Mouse (Mus musculus) MEL (cell line): Measurements from ENCODE around the gene Stum. TPM values are rescaled to one million over a fixed set of nuclear protein-coding genes. Genes with fewer than 3 reads are reported as not detected.
A peak's percentile ranks its signal among the peaks of the same experiment; 100 is the strongest.

Source experiments
- DNase-seq: peaks from one replicate; pipeline ENCODE4 v3.0.0; 2011; ENCODE audit warnings: low read depth, low spot score
- H3K27ac ChIP-seq: 2 replicates; pipeline ENCODE4 v1.5.1; 2012; ENCODE audit warnings: low read depth, mild to moderate bottlenecking, control low read depth, low read length, moderate library complexity; ENCODE audit not compliant: control insufficient read depth
- H3K27me3 ChIP-seq, 2 experiments: fragments of 150-350 bp in 1 of 2; sonication (generic) in 1 of 2; 2 replicates each; pipeline ENCODE4 v1.6.1; 2012; ENCODE audit warnings: low read length in 2 of 2, mild to moderate bottlenecking in 2 of 2, improper control_type of control experiment in 1 of 2, moderate library complexity in 1 of 2; ENCODE audit not compliant: insufficient read depth in 2 of 2, control insufficient read depth in 1 of 2
- H3K36me3 ChIP-seq, 2 experiments: 2 replicates each; pipeline ENCODE4 v1.6.1; 2012 to 2014; ENCODE audit warnings: low read length in 2 of 2, improper control_type of control experiment in 1 of 2, inconsistent platforms in 1 of 2, mild to moderate bottlenecking in 1 of 2; ENCODE audit not compliant: insufficient read depth in 2 of 2, control insufficient read depth in 1 of 2
- H3K4me1 ChIP-seq, 2 experiments: fragments of 150-350 bp in 1 of 2; sonication (generic) in 1 of 2; 2 replicates each; pipeline ENCODE4 v1.6.1; 2012; ENCODE audit warnings: low read length in 2 of 2, improper control_type of control experiment in 1 of 2, mild to moderate bottlenecking in 1 of 2; ENCODE audit not compliant: insufficient read depth in 2 of 2, control insufficient read depth in 1 of 2
- H3K4me3 ChIP-seq, 2 experiments: fragments of 150-350 bp in 1 of 2; sonication (generic) in 1 of 2; 2 replicates each; pipeline ENCODE4 v1.5.1; 2012; ENCODE audit warnings: low read depth in 2 of 2, low read length in 2 of 2, mild to moderate bottlenecking in 2 of 2, moderate library complexity in 2 of 2, control low read depth in 1 of 2, improper control_type of control experiment in 1 of 2; ENCODE audit not compliant: control insufficient read depth in 1 of 2, insufficient read depth in 1 of 2
- H3K79me2 ChIP-seq: 2 replicates; pipeline ENCODE4 v1.6.1; 2012; ENCODE audit warnings: mild to moderate bottlenecking, low read length, moderate library complexity; ENCODE audit not compliant: control insufficient read depth, poor library complexity, insufficient read depth
- H3K9ac ChIP-seq: 2 replicates; pipeline ENCODE4 v1.6.1; 2012; ENCODE audit warnings: low read depth, mild to moderate bottlenecking, control low read depth, low read length, moderate library complexity; ENCODE audit not compliant: control insufficient read depth, poor library complexity, severe bottlenecking
- H3K9me3 ChIP-seq: fragments of 150-350 bp; sonication (generic); replicated peaks from 2 replicates; pipeline ENCODE4 v1.6.1; 2012; ENCODE audit warnings: mild to moderate bottlenecking, low read length, improper control_type of control experiment, moderate library complexity; ENCODE audit not compliant: insufficient read depth
- BHLHE40 ChIP-seq: IDR thresholded peaks from 2 replicates; pipeline ENCODE4 v1.6.1; 2012; ENCODE audit warnings: low read depth, mild to moderate bottlenecking, inconsistent platforms, low read length, improper control_type of control experiment, borderline replicate concordance
- E2F4 ChIP-seq: IDR thresholded peaks from 2 replicates; pipeline ENCODE4 v1.6.1; 2011; ENCODE audit warnings: low read depth, low read length, improper control_type of control experiment, borderline replicate concordance
- ELF1 ChIP-seq: IDR thresholded peaks from 2 replicates; pipeline ENCODE4 v1.6.1; 2014; ENCODE audit warnings: low read depth, mild to moderate bottlenecking, inconsistent platforms, low read length, improper control_type of control experiment, moderate library complexity
- ETS1 ChIP-seq: IDR thresholded peaks from 2 replicates; pipeline ENCODE4 v1.6.1; 2012; ENCODE audit warnings: low read depth, mild to moderate bottlenecking, inconsistent platforms, low read length, improper control_type of control experiment, moderate library complexity
- GABPA ChIP-seq: IDR thresholded peaks from 2 replicates; pipeline ENCODE4 v1.6.1; 2012; ENCODE audit warnings: low read depth, mild to moderate bottlenecking, inconsistent platforms, low read length, improper control_type of control experiment, moderate library complexity
- KAT2A ChIP-seq: conservative IDR thresholded peaks from 2 replicates; pipeline ENCODE4 v1.6.1; 2012; ENCODE audit warnings: low read depth, low read length, improper control_type of control experiment, inconsistent platforms
- MAFK ChIP-seq: IDR thresholded peaks from 2 replicates; pipeline ENCODE4 v1.6.1; 2011; ENCODE audit warnings: low read depth, mild to moderate bottlenecking, low read length, improper control_type of control experiment, borderline replicate concordance
- MEF2A ChIP-seq: IDR thresholded peaks from 2 replicates; pipeline ENCODE4 v1.6.1; 2014; ENCODE audit warnings: low read depth, mild to moderate bottlenecking, inconsistent platforms, low read length, improper control_type of control experiment; ENCODE audit not compliant: poor library complexity, insufficient replicate concordance, severe bottlenecking; ENCODE audit errors: extremely low read depth
- MXI1 ChIP-seq: IDR thresholded peaks from 2 replicates; pipeline ENCODE4 v1.6.1; 2011; ENCODE audit warnings: mild to moderate bottlenecking, low read depth, low read length, improper control_type of control experiment
- MYB ChIP-seq: IDR thresholded peaks from 2 replicates; pipeline ENCODE4 v1.6.1; 2011; ENCODE audit warnings: mild to moderate bottlenecking, low read depth, low read length, improper control_type of control experiment
- MYC ChIP-seq: IDR thresholded peaks from 2 replicates; pipeline ENCODE4 v1.6.1; 2011; ENCODE audit warnings: low read depth, mild to moderate bottlenecking, low read length, improper control_type of control experiment, moderate library complexity
- NRF1 ChIP-seq: IDR thresholded peaks from 2 replicates; pipeline ENCODE4 v1.6.1; 2014; ENCODE audit warnings: low read depth, mild to moderate bottlenecking, inconsistent platforms, low read length, improper control_type of control experiment, moderate library complexity; ENCODE audit not compliant: poor library complexity, insufficient read depth, severe bottlenecking
- POLR2A ChIP-seq, 2 experiments: IDR thresholded peaks; 2 replicates each; pipeline ENCODE4 v1.6.1; 2011 to 2012; ENCODE audit warnings: low read length in 2 of 2, mild to moderate bottlenecking in 2 of 2, control low read depth in 1 of 2, improper control_type of control experiment in 1 of 2, low read depth in 1 of 2, moderate library complexity in 1 of 2; ENCODE audit not compliant: control insufficient read depth in 1 of 2, insufficient read depth in 1 of 2, poor library complexity in 1 of 2
- POLR2AphosphoS5 ChIP-seq: IDR thresholded peaks from 2 replicates; pipeline ENCODE4 v1.6.1; 2012; ENCODE audit warnings: low read depth, borderline replicate concordance, mild to moderate bottlenecking, inconsistent platforms, low read length, moderate library complexity, mixed read lengths
- RCOR1 ChIP-seq: IDR thresholded peaks from 2 replicates; pipeline ENCODE4 v1.6.1; 2012; ENCODE audit warnings: low read depth, mild to moderate bottlenecking, inconsistent platforms, low read length, improper control_type of control experiment
- SMC3 ChIP-seq: IDR thresholded peaks from 2 replicates; pipeline ENCODE4 v1.6.1; 2011; ENCODE audit warnings: low read depth, low read length, improper control_type of control experiment
- TBP ChIP-seq: IDR thresholded peaks from 2 replicates; pipeline ENCODE4 v1.8.0; 2011; ENCODE audit warnings: low read depth, low read length, improper control_type of control experiment
- TCF12 ChIP-seq: IDR thresholded peaks from 2 replicates; pipeline ENCODE4 v1.6.1; 2014; ENCODE audit warnings: low read depth, mild to moderate bottlenecking, inconsistent platforms, low read length, improper control_type of control experiment, moderate library complexity
- USF1 ChIP-seq: IDR thresholded peaks from 2 replicates; pipeline ENCODE4 v1.6.1; 2014; ENCODE audit warnings: low read depth, mild to moderate bottlenecking, inconsistent platforms, low read length, improper control_type of control experiment, moderate library complexity
- USF2 ChIP-seq, 2 experiments: IDR thresholded peaks; 2 replicates each; pipeline ENCODE4 v1.6.1; 2011 to 2012; ENCODE audit warnings: improper control_type of control experiment in 2 of 2, low read length in 2 of 2, borderline replicate concordance in 1 of 2, inconsistent platforms in 1 of 2, low read depth in 1 of 2, mild to moderate bottlenecking in 1 of 2; ENCODE audit not compliant: insufficient read depth in 1 of 2
- ZMIZ1 ChIP-seq: IDR thresholded peaks from 2 replicates; pipeline ENCODE4 v1.6.1; 2012; ENCODE audit warnings: low read depth, mild to moderate bottlenecking, inconsistent platforms, low read length, improper control_type of control experiment, moderate library complexity
- ZNF384 ChIP-seq: IDR thresholded peaks from 2 replicates; pipeline ENCODE4 v1.6.1; 2012; ENCODE audit warnings: low read depth, mild to moderate bottlenecking, inconsistent platforms, low read length, improper control_type of control experiment
- polyA plus RNA-seq, 2 experiments: library from polyadenylated mRNA; stranded (reverse) in 1 of 2; unstranded in 1 of 2; fragments of >175 nt in 1 of 2; fragments of >200 nt in 1 of 2; gene quantifications; 2 replicates each; pipeline versions ENCODE4 v1.2.1 to v1.2.4; 2012; ENCODE audit warnings: low replicate concordance in 2 of 2, low read depth in 1 of 2; ENCODE audit not compliant: insufficient read length in 2 of 2, insufficient read depth in 1 of 2, missing spikeins in 1 of 2
- total RNA-seq: library from RNA; depleted of rRNA; stranded (reverse); fragments of 300-350 nt; gene quantifications from 2 replicates; pipeline ENCODE4 v1.2.3, GENCODE M21; 2012

Gene Stum
- total and polyA plus RNA-seq, 3 experiments, result not detected

- TF ChIP-seq MAFK (no peak), MEF2A (no peak), MYB (no peak), TBP (peak; percentile 93), RCOR1 (peak; percentile 25; the same call in 1 of the 2 replicates), ELF1 (peak; percentile 86), USF1 (no peak), E2F4 (no peak), MXI1 (peak; percentile 83), TCF12 (no peak), USF2 (IDR thresholded peaks at IDR 0.05; ENCODE audit: borderline replicate concordance in 1 of 2, insufficient read depth in 1 of 2, low read depth in 1 of 2, low read length in 2 of 2) (no peak), SMC3 (peak; percentile 47), POLR2A (IDR thresholded peaks at IDR 0.05; ENCODE audit: control insufficient read depth in 1 of 2, insufficient read depth in 1 of 2, low read depth in 1 of 2, low read length in 2 of 2, poor library complexity in 1 of 2) (peak; percentile 61 to 99), BHLHE40 (0 out of 2 replicates have a peak, but pooled peaks have one; percentile 31), NRF1 (peak; percentile 43; the same call in 1 of the 2 replicates), ZNF384 (no peak), GABPA (no peak), KAT2A (no peak), MYC (peak; percentile 85), ETS1 (0 out of 2 replicates have a peak, but pooled peaks have one; percentile 23)
Observed at GRCm38 (mm10) chr1:180386951-180387749, 96.2 kb downstream of the Stum start (continued).

GRCm38 (mm10) chr1:180385308-180385707 is 98.0 kb downstream of the Stum start:
- no peak overlapping the region for H3K4me3 ChIP-seq
- H3K4me1 ChIP-seq, result peaks cover 2 to 12% of the 10 kb centered on the region in 2 experiments; a peak in 3 of 4 replicates
- DNase-seq, result no peak
- no peak overlapping the region for H3K27ac ChIP-seq
- no peak overlapping the region for H3K9ac ChIP-seq
- TF ChIP-seq TBP, result no peak
- TF ChIP-seq POLR2AphosphoS5, result no peak
- TF ChIP-seq ZNF384, result no peak
- TF ChIP-seq USF1, result no peak
- no peak for TF ChIP-seq ZMIZ1
- no peaks in the 10 kb centered on the region for H3K27me3 ChIP-seq
- no peaks in the 10 kb centered on the region; the same call in 1 of the 2 replicates for H3K79me2 ChIP-seq
- peaks cover 0 to 8% of the 10 kb centered on the region in 2 experiments; a peak in 2 of 4 replicates for H3K36me3 ChIP-seq
- H3K9me3 ChIP-seq, result no peaks in the 10 kb centered on the region
